Mouse (Mus musculus): Measurements from ENCODE around the gene Lyg1.
"Not testable (repeated sequence)": the region's sequence is repeated elsewhere in the genome, so short reads cannot be mapped to it uniquely, and the experiment has no call there.

The Lyg1 gene

GRCm38 (mm10) chr1:37957659-37958058, at the start of gene Lyg1:
Gene Lyg1 (minus strand): TSS chr1:37957759.
- DNase-seq: no peak

DNA sequence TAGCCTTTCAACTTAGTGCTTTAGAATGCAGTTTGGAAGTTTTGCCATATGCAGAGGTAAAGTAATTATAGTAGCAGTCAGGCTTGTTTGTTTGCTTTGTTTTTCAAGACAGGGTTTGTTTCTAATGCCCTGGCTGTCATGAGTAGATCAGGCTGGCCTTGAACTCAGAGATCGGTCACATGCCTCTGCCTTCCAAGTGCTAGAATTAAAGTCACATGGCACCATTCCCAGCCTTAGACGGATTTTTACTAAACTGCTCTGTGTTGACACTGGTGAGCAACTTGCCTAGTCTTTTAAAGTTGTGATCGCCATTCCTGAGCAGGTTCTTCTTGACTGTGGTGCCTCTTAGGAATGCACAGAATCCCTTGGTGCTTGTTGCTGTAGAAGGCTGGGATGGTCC, 49.2 kb upstream of the Lyg1 start:
- DNase-seq: no peak

DNA sequence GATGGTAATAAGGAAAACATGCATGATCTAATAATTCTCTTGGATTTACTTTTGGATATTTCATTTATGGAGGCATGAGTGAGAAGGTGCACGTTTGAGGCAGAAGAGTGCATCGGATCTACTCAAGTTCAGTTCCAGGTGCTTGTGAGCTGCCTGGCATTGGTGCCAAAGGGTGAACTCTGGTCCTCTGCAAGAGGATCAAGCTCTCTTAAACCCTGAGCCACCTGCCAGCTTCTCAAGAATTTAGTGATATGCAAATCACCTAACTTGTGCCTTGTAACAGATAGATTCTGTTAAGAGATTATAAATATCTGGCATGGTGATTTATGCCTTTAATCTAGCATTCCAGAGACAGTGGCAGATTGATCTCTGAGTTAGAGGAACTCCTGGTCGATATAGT, 45.5 kb upstream of the Lyg1 start:
- no peak for DNase-seq

DNA sequence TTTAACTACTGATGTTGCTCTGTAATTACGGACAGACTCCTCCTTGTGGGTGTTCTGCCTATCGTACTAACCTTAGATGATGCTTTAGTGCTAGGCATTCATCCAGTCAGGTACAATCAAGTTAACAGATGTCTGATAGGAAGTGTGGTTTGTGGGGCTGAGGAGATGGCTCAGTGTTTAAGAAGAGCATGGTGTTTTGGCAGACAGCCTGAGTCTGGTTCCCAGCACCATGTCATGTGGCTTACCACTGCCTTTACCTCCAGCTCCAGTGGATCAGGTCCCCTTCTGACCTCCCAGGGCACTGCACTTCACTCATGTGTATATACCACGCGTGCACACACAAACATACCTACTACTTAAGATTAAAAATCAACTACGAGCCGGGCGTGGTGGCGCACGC, 44.4 kb upstream of the Lyg1 start:
- DNase-seq: no peak

GRCm38 (mm10) chr1:38000844-38001243, 43.3 kb upstream of the Lyg1 start:
- DNase-seq: no peak

DNA sequence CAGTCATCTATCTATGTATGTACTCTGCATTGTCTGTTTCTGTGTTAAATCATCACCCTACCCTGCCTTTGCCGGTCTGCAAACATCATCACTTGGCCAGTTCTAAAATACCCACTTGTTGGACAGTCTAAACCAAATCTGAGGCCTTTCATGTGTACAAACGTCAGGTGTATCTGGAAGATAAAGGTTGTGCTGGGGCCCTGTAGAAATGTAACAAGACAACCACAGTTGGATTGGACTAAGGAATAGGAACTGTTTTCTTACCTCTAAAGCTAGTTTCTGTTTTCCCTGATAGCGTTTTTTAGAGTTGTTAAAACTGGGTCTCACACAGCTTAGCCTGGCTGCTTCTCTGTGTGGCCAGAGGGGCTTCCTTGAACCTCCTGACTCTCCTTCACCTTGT, 42.0 kb upstream of the Lyg1 start:
- no peak for DNase-seq

DNA sequence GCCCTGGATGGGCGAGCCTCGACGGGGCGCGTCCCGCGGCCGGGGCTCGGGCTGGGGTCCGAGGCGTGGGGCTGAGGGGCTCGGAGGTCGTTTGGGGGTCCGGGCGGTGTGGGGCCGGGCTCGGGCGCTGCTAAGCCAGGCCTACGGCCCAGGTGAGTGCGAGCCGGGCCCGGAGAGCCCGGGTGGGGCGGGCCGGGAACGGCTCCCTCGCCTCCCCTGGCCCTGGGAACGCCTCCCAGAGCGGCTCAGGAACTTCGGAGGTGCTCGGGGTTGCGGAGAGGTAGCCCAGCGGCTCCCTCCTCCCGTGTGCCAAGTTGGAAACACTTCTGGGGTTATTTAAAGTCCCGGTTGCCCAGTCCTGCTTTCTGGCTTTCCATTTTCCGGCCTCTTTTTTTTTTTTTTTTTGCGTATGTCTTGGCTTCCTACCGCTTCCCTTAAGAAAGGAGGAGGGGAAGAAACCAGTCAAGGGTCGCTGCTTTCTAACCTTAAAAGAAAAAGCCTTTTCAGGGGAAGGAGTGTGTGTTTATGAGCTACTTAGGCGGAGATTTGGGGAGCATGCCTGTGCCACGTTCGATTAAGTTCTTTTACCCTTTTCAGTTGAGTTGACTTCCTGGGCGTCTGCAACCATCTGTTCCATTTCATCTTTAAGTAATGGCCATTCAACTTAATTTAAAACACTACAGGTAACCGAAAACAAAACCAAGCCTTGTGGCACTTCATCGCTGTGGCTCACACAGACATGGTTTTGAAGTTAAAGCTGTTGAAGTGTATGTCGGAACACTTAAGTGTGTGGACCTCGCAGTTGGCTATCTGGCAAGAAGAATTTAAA, 41.0 kb upstream of the Lyg1 start:
- no peak for DNase-seq

DNA sequence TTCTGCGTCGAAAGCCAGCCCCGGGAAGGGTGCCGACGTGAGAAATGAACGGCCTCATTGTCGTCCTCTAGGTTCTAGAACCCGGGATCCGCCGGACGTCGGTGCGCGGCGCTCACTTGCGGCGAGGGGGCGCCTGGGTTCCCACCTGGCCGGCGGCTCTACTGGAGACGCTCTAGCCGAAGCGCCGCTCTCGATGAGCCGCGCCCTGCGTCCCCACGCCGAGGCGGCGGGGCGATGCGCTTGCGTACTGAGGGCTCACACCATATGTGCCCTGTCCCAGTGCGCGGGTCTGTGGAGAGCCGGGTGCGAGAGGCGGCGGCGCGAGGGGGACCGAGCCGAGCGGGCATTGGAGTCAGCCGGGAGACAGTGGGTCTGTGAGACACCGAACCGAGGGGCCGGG, 40.3 kb upstream of the Lyg1 start, which contains the start of the genes Txndc9 and Eif5b:
Gene Txndc9, minus strand, starts transcription at position 27 of the 400 bp plus-strand sequence.
Gene Eif5b, plus strand, starts transcription at position 144 of the 400 bp plus-strand sequence.
- DNase-seq: peak; percentile 97

DNA sequence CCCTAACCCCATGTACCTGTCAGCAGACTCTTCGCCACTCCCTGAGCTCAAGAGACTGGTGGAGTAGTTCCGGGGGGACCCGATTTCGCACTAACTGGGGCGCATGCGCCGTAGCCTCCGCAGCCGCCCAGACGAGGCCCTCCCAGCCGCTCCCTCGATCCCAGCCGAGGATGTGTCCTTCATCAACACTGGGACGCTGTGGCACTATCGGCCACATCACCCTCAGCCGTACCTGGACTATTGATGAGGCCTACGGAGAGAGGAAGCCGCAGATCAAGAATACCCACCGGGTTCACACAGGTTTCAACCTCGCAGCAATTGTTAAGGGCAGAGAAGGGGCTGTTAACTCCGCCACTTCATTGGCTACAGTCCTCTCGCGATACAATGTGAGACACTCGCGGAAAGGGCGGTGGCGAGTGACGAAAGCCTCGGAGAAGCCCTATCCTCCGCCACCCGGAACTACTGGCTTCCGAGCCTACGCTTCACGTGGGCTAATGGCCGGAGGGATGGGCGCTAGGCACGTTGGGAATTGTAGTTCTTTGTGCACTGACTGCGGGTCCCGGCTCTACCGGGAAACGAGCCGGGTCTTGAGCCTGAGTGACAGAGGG, 39.4 kb upstream of the Lyg1 start:
- peak; percentile 99 for DNase-seq

- DNase-seq: no peak
These were observed 38.7 kb upstream of the Lyg1 start for GRCm38 (mm10) chr1:37996226-37996625.

DNA sequence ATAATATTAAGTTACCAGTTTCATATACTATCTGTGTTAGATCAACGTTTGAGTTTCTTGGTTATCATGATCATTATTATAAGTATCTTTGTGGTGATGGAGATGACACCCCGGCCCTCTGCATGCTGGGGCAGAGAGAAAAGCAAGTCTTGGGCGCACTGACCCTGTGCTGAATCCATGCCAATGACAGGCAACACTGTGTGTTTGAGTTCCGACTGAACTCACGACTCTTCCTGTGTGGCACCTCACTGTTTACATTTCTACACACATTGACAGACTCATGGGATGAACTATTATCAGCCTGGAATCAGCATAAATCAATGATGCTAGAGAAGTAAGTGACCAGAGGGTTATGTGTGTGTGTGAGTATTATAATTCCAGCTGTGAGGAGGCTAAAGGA, 30.3 kb upstream of the Lyg1 start:
- no peak for DNase-seq

- no peak for DNase-seq
These were observed 28.3 kb upstream of the Lyg1 start for GRCm38 (mm10) chr1:37985764-37986323.

DNA sequence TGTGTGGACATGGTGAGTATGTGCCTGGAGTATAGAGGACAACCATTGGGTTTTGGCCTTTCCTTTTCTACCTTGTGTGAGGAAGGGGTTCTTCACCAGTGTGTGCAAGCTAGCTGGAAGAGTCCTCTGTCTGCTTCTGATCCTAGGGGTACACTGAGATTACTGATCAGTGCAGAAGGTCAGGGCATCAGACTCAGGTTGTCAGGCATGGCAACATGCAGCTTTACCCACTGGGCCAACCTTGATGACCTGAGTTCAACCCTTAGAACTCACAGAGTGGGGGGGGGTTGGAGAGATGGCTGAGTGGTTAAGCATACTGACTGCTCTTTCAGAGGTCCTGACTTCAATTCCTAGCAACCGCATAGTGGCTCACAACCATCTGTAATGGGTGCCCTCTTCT, 26.8 kb upstream of the Lyg1 start:
- no peak for DNase-seq

DNA sequence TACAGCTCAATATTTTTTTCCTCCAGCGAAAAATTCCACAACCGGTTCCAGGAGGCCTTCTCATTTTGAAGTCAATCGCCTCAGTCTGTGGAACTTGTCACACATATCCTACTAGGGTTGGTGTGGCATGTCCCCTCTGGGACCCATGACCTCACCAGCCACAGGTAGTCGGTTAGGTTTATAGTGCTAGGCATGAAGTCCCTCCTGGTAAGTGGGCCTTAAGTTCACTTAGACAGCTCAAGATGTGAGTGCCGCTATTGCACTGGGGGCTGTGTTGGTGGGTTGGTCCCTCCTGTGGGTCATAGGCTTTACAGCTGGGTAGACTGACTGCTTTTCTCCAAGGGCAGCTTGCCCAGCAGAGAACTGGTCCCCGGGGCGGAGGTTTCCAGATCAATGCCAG, 19.7 kb upstream of the Lyg1 start:
- no peak for DNase-seq

GRCm38 (mm10) chr1:37976666-37977065, 19.1 kb upstream of the Lyg1 start:
- not testable (repeated sequence) for DNase-seq

DNA sequence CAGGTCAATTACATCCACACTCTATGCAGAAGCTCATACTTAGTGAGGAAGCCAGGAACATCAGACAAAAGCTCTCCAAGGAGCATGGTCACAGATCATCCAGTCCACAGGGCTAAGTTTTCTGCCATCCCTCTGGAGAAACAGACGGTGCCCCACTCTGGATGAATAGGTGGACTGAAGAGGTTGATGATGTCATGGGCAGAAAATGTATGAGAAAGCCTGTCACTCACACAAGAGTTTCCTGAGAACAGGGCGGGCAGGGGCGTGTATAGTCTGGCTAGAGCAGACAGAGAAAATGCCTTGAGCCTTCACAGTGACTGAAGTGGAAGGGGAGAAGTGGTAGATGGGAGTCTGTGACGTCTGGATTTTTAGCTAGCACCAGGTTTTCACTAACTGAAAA, 14.0 kb upstream of the Lyg1 start:
- DNase-seq: no peak

GRCm38 (mm10) chr1:37968746-37969145, 11.2 kb upstream of the Lyg1 start:
- DNase-seq: no peak

DNA sequence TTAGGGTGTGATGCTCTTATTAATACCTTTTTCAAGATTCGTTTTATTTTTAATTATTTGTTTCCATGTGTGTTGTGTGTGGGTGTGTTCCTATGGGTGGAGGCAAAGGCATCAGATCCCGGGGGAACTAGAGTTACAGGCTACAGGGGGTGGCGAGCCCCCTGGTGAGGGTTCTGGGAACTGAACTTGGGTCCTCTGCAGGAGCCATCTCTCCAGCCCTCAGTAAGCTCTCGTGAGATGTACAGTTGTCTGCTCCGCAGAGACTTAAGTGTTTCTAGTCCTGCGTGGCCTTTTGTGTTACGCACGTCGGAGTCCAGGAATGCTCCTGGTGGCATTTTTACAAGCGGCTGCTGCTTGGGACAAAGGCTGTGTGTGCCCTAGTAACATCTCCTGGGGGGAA, 8.0 kb upstream of the Lyg1 start:
- no peak for DNase-seq

GRCm38 (mm10) chr1:37959486-37959885, 1.9 kb upstream of the Lyg1 start:
- no peak for DNase-seq

GRCm38 (mm10) chr1:37958516-37958915, 957 bp upstream of the Lyg1 start:
- no peak for DNase-seq

DNA sequence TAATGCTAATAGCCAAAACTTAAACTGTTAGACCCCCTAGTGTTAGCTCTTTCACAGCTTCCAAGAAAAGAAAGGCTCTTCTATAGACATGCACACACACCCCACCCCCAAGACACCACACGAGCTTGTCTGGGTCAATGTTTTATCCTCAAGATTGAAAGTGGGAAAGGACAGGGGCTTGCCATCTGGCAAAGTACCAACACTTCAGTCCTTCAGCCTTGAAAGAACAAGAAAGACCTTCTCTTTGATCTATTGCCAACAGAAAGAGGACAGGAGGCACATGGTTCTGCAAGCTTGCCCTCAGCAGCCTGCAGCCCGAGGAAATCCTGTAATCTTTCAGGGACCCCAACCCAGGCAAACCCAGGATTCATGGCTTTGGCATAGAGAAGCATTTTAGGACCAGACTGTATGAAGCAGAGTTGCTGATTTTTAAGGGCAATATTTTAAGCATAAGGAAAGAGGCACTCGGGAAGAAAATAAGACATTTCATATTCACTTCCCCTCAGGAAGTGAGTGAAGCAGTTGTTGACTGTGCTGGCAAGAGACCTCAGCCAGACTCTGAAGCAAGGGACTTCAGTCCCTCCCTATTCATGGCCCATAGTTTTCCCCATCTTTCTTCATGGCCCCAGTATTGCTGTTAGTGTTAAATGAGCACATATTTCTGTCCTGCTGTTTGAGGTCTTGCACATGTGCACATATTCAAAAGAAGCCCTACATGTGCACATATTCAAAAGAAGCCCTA, 698 bp downstream of the Lyg1 start:
- no peak for DNase-seq

DNA sequence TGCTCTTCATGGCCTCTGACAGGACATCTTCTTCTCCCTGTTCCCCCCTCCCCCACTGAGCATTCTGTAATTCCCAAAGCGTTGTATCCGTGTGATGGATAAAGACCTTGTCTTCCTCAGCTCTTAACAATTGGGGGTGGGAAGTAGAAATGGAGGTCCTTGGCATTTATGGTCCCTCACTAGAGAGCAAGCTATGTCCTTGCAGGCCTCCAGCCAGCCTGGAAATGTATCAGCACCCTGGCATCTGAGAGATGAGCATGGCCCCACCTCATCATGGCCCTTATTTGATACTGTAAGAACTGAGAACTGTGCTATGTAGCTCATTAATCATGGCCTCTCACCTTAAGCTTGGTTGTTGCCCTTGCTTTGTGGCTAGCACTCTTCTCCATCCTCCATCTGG, 2.3 kb downstream of the Lyg1 start:
- DNase-seq: no peak

DNA sequence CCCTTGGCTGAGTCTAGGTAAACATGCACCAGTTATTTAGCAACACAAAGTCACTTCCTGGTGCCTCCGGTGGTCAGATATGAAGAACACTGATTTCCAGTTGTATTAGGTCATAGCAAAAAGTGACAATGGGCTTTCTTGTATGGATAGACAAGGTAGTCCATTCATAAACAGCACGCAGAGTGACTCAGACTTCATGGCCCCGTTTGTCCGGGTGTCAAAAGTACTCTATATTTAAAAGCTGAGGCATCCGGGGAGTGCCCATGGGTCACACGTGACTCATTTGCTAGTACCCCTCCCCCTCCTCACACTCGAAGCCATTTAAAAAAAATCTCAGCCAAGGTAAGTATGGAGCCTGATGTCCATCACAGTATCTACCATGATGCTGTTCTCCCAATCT, 2.8 kb downstream of the Lyg1 start:
- no peak for DNase-seq

DNA sequence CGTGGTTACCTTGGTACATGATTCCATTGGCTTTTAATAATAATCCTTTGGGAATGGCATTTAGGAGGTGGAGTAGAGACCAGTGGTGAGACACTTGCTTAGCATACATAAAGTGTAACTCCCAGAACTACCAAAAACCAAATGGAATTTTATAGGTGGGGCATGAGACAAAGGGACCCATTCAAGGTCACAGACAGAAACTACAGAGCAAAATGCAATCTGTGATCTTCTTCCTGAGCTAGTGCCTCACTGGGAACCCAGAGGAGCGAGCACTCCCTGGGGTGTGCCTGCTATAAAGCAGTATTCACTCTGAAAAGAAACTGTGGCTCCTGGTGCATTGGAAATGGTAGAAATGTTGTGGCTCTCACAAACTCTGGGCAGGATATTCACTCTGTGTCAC, 8.7 kb downstream of the Lyg1 start:
- no peak for DNase-seq
